ENCODE assay signal across 16 mouse cellular contexts in genomic region chr9:9781157-9781884, GRCm38 (mm10).
DNase-seq lines count a peak whose midpoint lies in the region; ATAC-seq lines count a peak whose summit lies in the region.
"Had no signal": no experiment of that assay in that cellular context is flagged by ENCODE, and none has a peak within 500 bp of the region (broad histone marks: within the 10 kb centered on the region; RNA-seq: fewer than 3 reads in every experiment).

No protein-coding gene starts in this region.

- H3K27me3 ChIP-seq in hindbrain, embryonic 11.5 days (ENCODE audit: control insufficient read depth, insufficient read depth, low read length), result no peaks in the 10 kb centered on the region
- H3K27me3 ChIP-seq in hindbrain, embryonic 10.5 days (ENCODE audit: insufficient read depth, poor library complexity, severe bottlenecking), result no peaks in the 10 kb centered on the region
- H3K27me3 ChIP-seq in hindbrain, embryonic 13.5 days, result no peaks in the 10 kb centered on the region
- no peaks in the 10 kb centered on the region for H3K27me3 ChIP-seq in midbrain, embryonic 12.5 days
- H3K27me3 ChIP-seq in neural tube, embryonic 13.5 days, result no peaks in the 10 kb centered on the region
- no peaks in the 10 kb centered on the region for H3K27me3 ChIP-seq in intestine, embryonic 16.5 days (replicated peaks; ENCODE audit: control insufficient read depth, insufficient read depth, low read length)
- H3K27me3 ChIP-seq: CH12.LX had no signal

- no peak overlapping the region for H3K4me2 ChIP-seq in hindbrain, embryonic 11.5 days (replicated peaks; ENCODE audit: low read depth, low read length)
- H3K4me2 ChIP-seq in hindbrain, embryonic 13.5 days, result no peak overlapping the region
- H3K4me2 ChIP-seq in midbrain, embryonic 12.5 days (replicated peaks), result no peak overlapping the region
- no peak overlapping the region for H3K4me2 ChIP-seq in neural tube, embryonic 13.5 days
- no peak overlapping the region for H3K4me2 ChIP-seq in intestine, embryonic 16.5 days (ENCODE audit: low read depth, low read length)

- no peaks in the 10 kb centered on the region for H3K4me1 ChIP-seq in hindbrain, embryonic 11.5 days (replicated peaks; ENCODE audit: control insufficient read depth, insufficient read depth, low read length)
- H3K4me1 ChIP-seq in hindbrain, embryonic 10.5 days (replicated peaks), result no peaks in the 10 kb centered on the region
- H3K4me1 ChIP-seq in hindbrain, embryonic 13.5 days (replicated peaks), result no peaks in the 10 kb centered on the region
- no peaks in the 10 kb centered on the region for H3K4me1 ChIP-seq in midbrain, embryonic 12.5 days
- H3K4me1 ChIP-seq in neural tube, embryonic 13.5 days (replicated peaks), result 0 out of 2 replicates have a peak, but pooled peaks cover 3% of the 10 kb centered on the region
- no peaks in the 10 kb centered on the region for H3K4me1 ChIP-seq in intestine, embryonic 16.5 days (ENCODE audit: control insufficient read depth, insufficient read depth, low read length)
- H3K4me1 ChIP-seq: embryonic facial prominence, embryonic 10.5 days had no signal

- no peaks in the 10 kb centered on the region for H3K9me3 ChIP-seq in hindbrain, embryonic 11.5 days (ENCODE audit: control insufficient read depth, low read length)
- H3K9me3 ChIP-seq in hindbrain, embryonic 10.5 days, result no peaks in the 10 kb centered on the region
- no peaks in the 10 kb centered on the region for H3K9me3 ChIP-seq in hindbrain, embryonic 13.5 days
- H3K9me3 ChIP-seq in midbrain, embryonic 12.5 days, result no peaks in the 10 kb centered on the region
- H3K9me3 ChIP-seq in neural tube, embryonic 13.5 days, result no peaks in the 10 kb centered on the region
- H3K9me3 ChIP-seq in intestine, embryonic 16.5 days (ENCODE audit: control insufficient read depth, low read length), result no peaks in the 10 kb centered on the region
- H3K9me3 ChIP-seq: embryonic facial prominence, embryonic 10.5 days had no signal

- DNase-seq in hindbrain, embryonic 11.5 days (ENCODE audit: low spot score), result no peak
- DNase-seq in hindbrain, embryonic 10.5 days (ENCODE audit: low spot score), result no peak
- DNase-seq: adrenal gland, postnatal 25 days; cerebellum, adult 11-12 months; gastrocnemius, postnatal 14 days; kidney, adult 18-20 months had no signal

- no peak overlapping the region for H3K27ac ChIP-seq in hindbrain, embryonic 11.5 days (ENCODE audit: low read depth, low read length)
- H3K27ac ChIP-seq in hindbrain, embryonic 10.5 days, result no peak overlapping the region
- H3K27ac ChIP-seq in hindbrain, embryonic 13.5 days, result no peak overlapping the region
- no peak overlapping the region for H3K27ac ChIP-seq in midbrain, embryonic 12.5 days (replicated peaks)
- H3K27ac ChIP-seq in neural tube, embryonic 13.5 days (replicated peaks), result no peak overlapping the region
- no peak overlapping the region for H3K27ac ChIP-seq in intestine, embryonic 16.5 days (ENCODE audit: low read length)
- H3K27ac ChIP-seq: embryonic facial prominence, embryonic 10.5 days; kidney, postnatal 0 days; liver, embryonic 14.5 days had no signal

- no peak overlapping the region for H3K4me3 ChIP-seq in hindbrain, embryonic 11.5 days (ENCODE audit: low read depth, low read length)
- no peak overlapping the region for H3K4me3 ChIP-seq in hindbrain, embryonic 10.5 days
- no peak overlapping the region for H3K4me3 ChIP-seq in hindbrain, embryonic 13.5 days
- no peak overlapping the region for H3K4me3 ChIP-seq in midbrain, embryonic 12.5 days
- no peak overlapping the region for H3K4me3 ChIP-seq in neural tube, embryonic 13.5 days
- H3K4me3 ChIP-seq in intestine, embryonic 16.5 days (ENCODE audit: low read length), result no peak overlapping the region
- H3K4me3 ChIP-seq: embryonic facial prominence, embryonic 10.5 days; myocyte had no signal

- 75% methylated on average over 9 of the region's 9 CpGs for WGBS in hindbrain, embryonic 11.5 days
- 81% methylated on average over 9 of the region's 9 CpGs for WGBS in hindbrain, embryonic 10.5 days
- WGBS in hindbrain, embryonic 13.5 days, result 65% methylated on average over 9 of the region's 9 CpGs
- WGBS in midbrain, embryonic 12.5 days, result 80% methylated on average over 9 of the region's 9 CpGs
- WGBS in neural tube, embryonic 13.5 days, result 54% methylated on average over 9 of the region's 9 CpGs
- 71% methylated on average over 9 of the region's 9 CpGs for WGBS in intestine, embryonic 16.5 days

- H3K9ac ChIP-seq in hindbrain, embryonic 11.5 days (ENCODE audit: low read depth, low read length), result no peak overlapping the region
- H3K9ac ChIP-seq in hindbrain, embryonic 13.5 days, result no peak overlapping the region
- H3K9ac ChIP-seq in midbrain, embryonic 12.5 days (replicated peaks), result no peak overlapping the region
- no peak overlapping the region for H3K9ac ChIP-seq in neural tube, embryonic 13.5 days
- H3K9ac ChIP-seq in intestine, embryonic 16.5 days (ENCODE audit: low read depth, low read length), result no peak overlapping the region
- H3K9ac ChIP-seq: liver, embryonic 14.5 days had no signal

- no peaks in the 10 kb centered on the region for H3K36me3 ChIP-seq in hindbrain, embryonic 11.5 days (ENCODE audit: control insufficient read depth, insufficient read depth, low read length)
- H3K36me3 ChIP-seq in hindbrain, embryonic 10.5 days, result no peaks in the 10 kb centered on the region
- no peaks in the 10 kb centered on the region for H3K36me3 ChIP-seq in hindbrain, embryonic 13.5 days
- H3K36me3 ChIP-seq in midbrain, embryonic 12.5 days, result no peaks in the 10 kb centered on the region
- no peaks in the 10 kb centered on the region for H3K36me3 ChIP-seq in neural tube, embryonic 13.5 days
- no peaks in the 10 kb centered on the region for H3K36me3 ChIP-seq in intestine, embryonic 16.5 days (ENCODE audit: control insufficient read depth, insufficient read depth, low read length)
- H3K36me3 ChIP-seq: embryonic facial prominence, embryonic 10.5 days had no signal

- peak; percentile 72 for ATAC-seq in hindbrain, embryonic 11.5 days (ENCODE audit: low FRiP score)
- ATAC-seq in hindbrain, embryonic 13.5 days (ENCODE audit: low FRiP score), result peak; percentile 75
- ATAC-seq in midbrain, embryonic 12.5 days (ENCODE audit: low FRiP score, low read depth), result peak; percentile 79
- peak; percentile 71 for ATAC-seq in neural tube, embryonic 13.5 days (ENCODE audit: low read depth)
- no peak for ATAC-seq in intestine, embryonic 16.5 days
- no peak for ATAC-seq in megakaryocyte-erythroid progenitor cell, adult 5-6 weeks (replicated peaks; ENCODE audit: low FRiP score, low TSS enrichment, poor library complexity, severe bottlenecking)

Comparison
In these comparisons a context has a peak if more than half of its experiments do, and no peak if none do; other contexts are left out.
1. ATAC-seq: peak in hindbrain, embryonic 11.5 days (single experiment), hindbrain, embryonic 13.5 days (single experiment), midbrain, embryonic 12.5 days (single experiment) and neural tube, embryonic 13.5 days (single experiment); none in intestine, embryonic 16.5 days (single experiment) and megakaryocyte-erythroid progenitor cell, adult 5-6 weeks (single experiment).